Mouse (Mus musculus) heart, adult 2 months (tissue): ENCODE data around the gene Csrp2. TPM values are rescaled to one million over a fixed set of nuclear protein-coding genes. Genes with fewer than 3 reads are reported as not detected.

Experiments used
- DNase-seq, 2 experiments: peaks; one replicate each; pipeline ENCODE4 v3.0.0; 2021
- H3K27ac ChIP-seq: fragments of 200-600 bp; 2 replicates; pipeline ENCODE4 v1.8.1; 2022
- H3K27me3 ChIP-seq: fragments of 200-500 bp; 2 replicates; pipeline ENCODE4 v1.6.1; 2012; ENCODE audit warnings: mild to moderate bottlenecking, low read length, inconsistent platforms, mixed read lengths; ENCODE audit not compliant: control insufficient read depth, insufficient read depth
- H3K36me3 ChIP-seq: fragments of 200-500 bp; 2 replicates; pipeline ENCODE4 v1.6.1; 2012; ENCODE audit warnings: low read length, inconsistent platforms; ENCODE audit not compliant: control insufficient read depth, insufficient read depth
- H3K4me1 ChIP-seq: fragments of 200-500 bp; 2 replicates; pipeline ENCODE4 v1.6.1; 2011; ENCODE audit warnings: low read length; ENCODE audit not compliant: control insufficient read depth, insufficient read depth
- H3K4me3 ChIP-seq: fragments of 200-600 bp; 2 replicates; pipeline ENCODE4 v1.8.1; 2022
- H3K79me2 ChIP-seq: fragments of 200-500 bp; replicated peaks from 2 replicates; pipeline ENCODE4 v1.6.1; 2012; ENCODE audit warnings: mild to moderate bottlenecking, inconsistent platforms, low read length, moderate library complexity, mixed read lengths; ENCODE audit not compliant: control insufficient read depth, insufficient read depth
- H3K9ac ChIP-seq: fragments of 200-500 bp; 2 replicates; pipeline ENCODE4 v1.6.1; 2012; ENCODE audit warnings: low read depth, mild to moderate bottlenecking, control low read depth, inconsistent platforms, low read length, mixed read lengths
- CTCF ChIP-seq: fragments of 200-600 bp; IDR thresholded peaks from 2 replicates; pipeline ENCODE4 v1.8.1; 2022; ENCODE audit warnings: antibody characterized with exemption, mild to moderate bottlenecking, moderate library complexity
- EP300 ChIP-seq: fragments of 200-500 bp; IDR thresholded peaks from 2 replicates; pipeline ENCODE4 v1.6.1; 2011; ENCODE audit warnings: low read depth, low read length, control low read depth; ENCODE audit not compliant: insufficient read depth
- POLR2A ChIP-seq: fragments of 200-500 bp; IDR thresholded peaks from 2 replicates; pipeline ENCODE4 v1.6.1; 2011; ENCODE audit warnings: mild to moderate bottlenecking, low read depth, low read length, control low read depth; ENCODE audit not compliant: insufficient read depth
- WGBS: fragments of 180-500 bp; shearing (Covaris S2); methylation state at CpG from one replicate; pipeline ENCODE4 v1.1.7; 2018; 5-methylcytosine and 5-hydroxymethylcytosine counted together
- intact Hi-C: fragments of 180-260 bp; cut with DNase I; formaldehyde crosslinking; loops from one replicate; pipeline ENCODE4 v1.15.1; 2025
- polyA plus RNA-seq: library from polyadenylated mRNA; depleted of rRNA; stranded (reverse); fragments of >200 nt; gene quantifications from 2 replicates; pipeline ENCODE4 v1.2.3, GENCODE M21; 2012
- total RNA-seq, 2 experiments: library from RNA; stranded (reverse); gene quantifications; 2 replicates each; pipeline ENCODE4 v1.2.3; 2021

Csrp2 gene
- total and polyA plus RNA-seq, 3 experiments, result 37.0 to 41.6 (median 39.5) TPM

GRCm38 (mm10) chr10:110974885-110975284, 55.3 kb downstream of the Csrp2 start:
- H3K9ac ChIP-seq, result no peak overlapping the region
- H3K79me2 ChIP-seq, result 0 out of 2 replicates have a peak, but pooled peaks cover 3% of the 10 kb centered on the region
- H3K4me1 ChIP-seq, result no peaks in the 10 kb centered on the region
- intact Hi-C loops, result loop anchor here (2.0 kb wide), 2 partner anchors 56 to 298 kb away; no protein-coding TSS in a partner anchor
- WGBS, result 86% methylated on average over 1 of the region's 1 CpGs
- H3K27ac ChIP-seq, result no peak overlapping the region
- H3K4me3 ChIP-seq, result no peak overlapping the region
- H3K27me3 ChIP-seq, result no peaks in the 10 kb centered on the region
- no peak for DNase-seq
- H3K36me3 ChIP-seq, result no peaks in the 10 kb centered on the region; the same call in 1 of the 2 replicates
- TF ChIP-seq CTCF, result no peak
- no peak for TF ChIP-seq POLR2A
- TF ChIP-seq EP300, result no peak

- TF ChIP-seq POLR2A (no peak), CTCF (peak; percentile 85)
- no peaks in the 10 kb centered on the region for H3K27me3 ChIP-seq
- H3K27ac ChIP-seq, result no peak overlapping the region
- no peak overlapping the region for H3K9ac ChIP-seq
- intact Hi-C loops, result loop anchor here (1.0 kb wide), 1 partner anchor 182 kb away; no protein-coding TSS in a partner anchor
- peak in 1 of 2 experiments; percentile 26 for DNase-seq
- no peak overlapping the region for H3K4me3 ChIP-seq
- 0% methylated on average over 1 of the region's 1 CpGs for WGBS
- no peaks in the 10 kb centered on the region; the same call in 1 of the 2 replicates for H3K36me3 ChIP-seq
- 0 out of 2 replicates have a peak, but pooled peaks cover 3% of the 10 kb centered on the region for H3K79me2 ChIP-seq
- H3K4me1 ChIP-seq, result no peaks in the 10 kb centered on the region
Observed at GRCm38 (mm10) chr10:110976046-110976445, 56.5 kb downstream of the Csrp2 start.

DNA sequence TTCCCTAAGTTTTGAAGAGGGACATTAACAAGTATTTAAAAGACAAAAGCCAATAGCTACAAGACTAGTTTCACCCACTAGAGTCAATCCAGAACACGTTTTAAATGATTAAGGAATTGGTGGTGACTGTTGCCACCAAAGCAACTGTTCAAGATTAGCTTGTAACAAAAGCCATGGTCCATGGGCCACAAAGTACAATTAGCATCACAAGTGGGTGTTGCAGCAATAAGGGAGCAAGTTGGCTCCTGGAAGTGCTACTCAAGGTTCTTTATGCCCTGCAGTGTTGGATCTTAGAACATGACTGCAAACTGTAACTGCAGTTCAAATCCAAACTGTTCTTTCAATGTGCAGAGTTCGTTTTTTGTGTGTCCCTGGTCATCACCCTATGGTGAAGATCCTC, 57.8 kb downstream of the Csrp2 start:
- 75% methylated on average over 2 of the region's 2 CpGs for WGBS
- intact Hi-C loops, result no loop called here
- TF ChIP-seq CTCF (no peak), EP300 (no peak), POLR2A (no peak)

DNA sequence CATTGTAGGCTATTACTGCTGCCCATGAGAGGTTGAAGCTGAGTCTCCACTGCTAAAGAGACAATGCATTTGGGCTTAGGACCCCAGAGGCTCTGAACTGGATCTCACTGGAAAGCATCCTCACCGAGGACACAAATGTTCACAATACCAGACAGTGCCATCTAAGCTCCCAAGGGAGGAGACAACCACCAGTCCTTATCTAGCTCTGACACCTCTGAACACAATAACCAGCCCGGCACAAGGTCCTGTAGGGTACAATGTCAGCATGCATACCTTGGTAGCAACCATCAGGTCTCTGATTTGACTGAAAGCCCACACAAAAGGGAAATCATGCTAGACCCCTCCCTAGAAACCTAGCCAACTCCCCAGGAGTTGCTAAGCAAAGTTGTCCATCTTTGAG, 59.8 kb downstream of the Csrp2 start:
- TF ChIP-seq CTCF (no peak), EP300 (no peak), POLR2A (no peak)
- intact Hi-C loops, result no loop called here
- H3K9ac ChIP-seq, result no peak overlapping the region

More for the DNA sequence above, 57.8 kb downstream of the Csrp2 start:
- Histone ChIP-seq H3K27ac (no peak overlapping the region), H3K4me3 (no peak overlapping the region), H3K4me1 (no peaks in the 10 kb centered on the region), H3K79me2 (0 out of 2 replicates have a peak, but pooled peaks cover 3% of the 10 kb centered on the region), H3K9ac (no peak overlapping the region), H3K27me3 (no peaks in the 10 kb centered on the region), H3K36me3 (no peaks in the 10 kb centered on the region; the same call in 1 of the 2 replicates)
- no peak for DNase-seq

GRCm38 (mm10) chr10:110980441-110980840, 60.9 kb downstream of the Csrp2 start:
- Histone ChIP-seq H3K27me3 (no peaks in the 10 kb centered on the region), H3K9ac (no peak overlapping the region), H3K36me3 (no peaks in the 10 kb centered on the region), H3K79me2 (peaks cover 3% of the 10 kb centered on the region; the same call in 1 of the 2 replicates), H3K4me1 (no peaks in the 10 kb centered on the region), H3K27ac (no peak overlapping the region), H3K4me3 (no peak overlapping the region)
- 93% methylated on average over 6 of the region's 6 CpGs for WGBS
- intact Hi-C loops, result no loop called here
- no peak for TF ChIP-seq CTCF
- TF ChIP-seq POLR2A, result no peak
- no peak for TF ChIP-seq EP300
- DNase-seq, result no peak

More for the DNA sequence above, 59.8 kb downstream of the Csrp2 start:
- 42% methylated on average over 2 of the region's 2 CpGs for WGBS
- H3K36me3 ChIP-seq, result no peaks in the 10 kb centered on the region
- no peak overlapping the region for H3K4me3 ChIP-seq
- no peak overlapping the region for H3K27ac ChIP-seq
- no peak for DNase-seq
- no peaks in the 10 kb centered on the region for H3K4me1 ChIP-seq
- H3K79me2 ChIP-seq, result peaks cover 3% of the 10 kb centered on the region; the same call in 1 of the 2 replicates
- H3K27me3 ChIP-seq, result no peaks in the 10 kb centered on the region

DNA sequence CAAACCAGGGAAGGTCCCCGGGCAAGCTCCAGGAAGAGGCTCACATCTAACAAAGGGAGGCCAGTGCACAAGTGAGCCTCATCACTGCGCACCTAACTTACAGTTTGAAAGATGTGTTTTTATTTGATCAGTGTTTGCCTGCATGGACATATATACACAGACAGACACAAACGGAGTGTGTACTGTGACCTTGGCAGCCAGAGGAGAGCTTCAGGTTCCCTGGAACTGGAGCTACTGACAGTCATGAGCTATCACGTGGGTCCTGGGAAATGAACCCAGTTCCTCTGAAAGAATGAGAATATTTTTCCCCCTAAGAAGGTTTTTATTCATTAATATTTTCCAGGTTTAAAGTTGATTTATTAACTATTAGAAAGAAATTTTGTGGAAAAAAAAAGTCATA, 63.2 kb downstream of the Csrp2 start:
- no peaks in the 10 kb centered on the region; the same call in 1 of the 2 replicates for H3K4me1 ChIP-seq
- H3K79me2 ChIP-seq, result peaks cover 3% of the 10 kb centered on the region; the same call in 1 of the 2 replicates
- no peak overlapping the region for H3K9ac ChIP-seq
- no peak overlapping the region for H3K4me3 ChIP-seq
- intact Hi-C loops, result no loop called here
- H3K27me3 ChIP-seq, result no peaks in the 10 kb centered on the region
- no peak overlapping the region for H3K27ac ChIP-seq
- DNase-seq, result no peak
- TF ChIP-seq CTCF (no peak), EP300 (no peak), POLR2A (no peak)
- peaks cover 2% of the 10 kb centered on the region; the same call in 1 of the 2 replicates for H3K36me3 ChIP-seq
- 59% methylated on average over 4 of the region's 4 CpGs for WGBS
